Mouse (Mus musculus) embryonic fibroblast, embryonic 13.5 days (primary cell): ENCODE data around the gene Upf2.

Experiments used
- CTCF ChIP-seq: IDR thresholded peaks from 2 replicates; pipeline ENCODE4 v1.5.1; 2011; ENCODE audit warnings: mild to moderate bottlenecking, control low read depth, low read length, moderate library complexity, borderline replicate concordance; ENCODE audit not compliant: insufficient read depth
- POLR2A ChIP-seq: IDR thresholded peaks from 2 replicates; pipeline ENCODE4 v1.6.1; 2011; ENCODE audit warnings: low read depth, mild to moderate bottlenecking, control low read depth, low read length, moderate library complexity

DNA sequence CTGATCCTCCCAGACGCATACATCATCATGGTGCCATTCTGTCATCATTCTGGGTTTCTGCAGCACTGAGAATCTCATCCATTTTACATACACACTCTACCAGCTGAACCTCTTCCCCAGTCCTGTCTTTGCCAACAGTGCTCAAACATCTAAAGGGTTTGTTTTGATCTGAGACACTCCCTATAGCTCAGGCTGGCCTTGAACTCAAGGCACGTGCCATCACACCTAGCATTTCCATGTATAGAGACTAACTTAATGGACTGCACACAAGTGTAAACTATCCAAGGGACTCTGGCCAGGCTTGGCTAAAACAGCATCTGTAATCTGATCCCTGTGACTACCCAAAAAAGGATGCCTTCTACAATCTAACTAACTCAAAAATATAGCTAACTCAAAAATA lies 108.0 kb downstream of the Upf2 start:
- TF ChIP-seq CTCF (no peak), POLR2A (no peak)
